Mouse (Mus musculus) megakaryocyte, embryonic 14.5 days (primary cell): ENCODE data around the gene Slc6a8.

Experiments used
- FLI1 ChIP-seq: IDR thresholded peaks from 2 replicates; pipeline ENCODE4 v1.6.1; 2012; ENCODE audit warnings: low read length, inconsistent platforms, mixed read lengths
- GATA1 ChIP-seq: IDR thresholded peaks from 3 replicates; pipeline ENCODE4 v1.6.1; 2012; ENCODE audit warnings: mixed read lengths, low read length, inconsistent platforms, borderline replicate concordance

DNA sequence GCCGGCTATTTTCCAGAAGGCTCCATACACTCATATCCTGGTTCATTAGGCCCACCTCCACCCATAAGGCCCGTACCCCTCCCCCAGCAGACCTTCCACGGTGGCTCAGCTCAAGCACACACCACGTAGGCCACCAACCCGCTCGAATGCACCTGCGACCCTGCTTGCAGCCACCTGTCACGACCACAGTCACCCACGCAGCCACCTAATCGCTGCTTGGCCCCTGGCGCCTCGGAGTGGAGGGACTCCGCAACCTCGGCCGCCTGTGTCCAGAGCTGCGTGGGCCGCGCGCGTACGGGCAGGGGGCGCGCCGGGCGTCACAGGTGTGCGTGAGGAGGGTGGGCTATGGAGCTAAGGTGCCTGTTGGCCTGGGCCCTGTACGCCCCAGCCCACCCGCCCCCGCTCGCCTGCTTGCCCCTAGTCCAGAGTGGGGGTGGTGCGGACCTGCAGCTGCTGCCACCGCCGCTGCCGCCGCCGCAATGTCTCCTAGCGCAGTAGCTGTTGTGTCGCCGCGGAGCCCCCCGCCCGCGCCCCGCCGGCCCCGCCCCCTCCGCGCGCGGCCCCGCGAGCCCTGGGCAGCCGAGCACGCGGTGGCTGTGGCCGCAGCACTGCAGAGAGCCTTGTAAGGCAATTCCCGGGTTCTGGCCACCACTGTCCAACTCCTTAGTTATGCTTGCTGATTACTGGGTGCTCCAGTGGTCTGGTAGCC is 13.2 kb upstream of the Slc6a8 start, which contains the start of gene Pnck:
- TF ChIP-seq GATA1 (no peak), FLI1 (no peak)
